Mouse (Mus musculus) intestine, embryonic 14.5 days (tissue): ENCODE results near the gene Atg7. TPM values are rescaled to one million over a fixed set of nuclear protein-coding genes. Genes with fewer than 3 reads are reported as not detected.

Source experiments
- ATAC-seq: fragments of 200-750 bp; cut with Nextera tagmentation; replicated peaks from 2 replicates; pipeline ENCODE4 v1.8.0; 2017; ENCODE audit warnings: low read depth, moderate number of reproducible peaks, moderate TSS enrichment, moderate library complexity; ENCODE audit not compliant: low FRiP score, low TSS enrichment
- DNase-seq: peaks from one replicate; pipeline ENCODE4 v3.0.0-alpha.2; 2018; ENCODE audit warnings: low spot score
- H3K27ac ChIP-seq: fragments of 300-500 bp; sonication (generic); 2 replicates; pipeline ENCODE4 v1.5.1; 2014; ENCODE audit warnings: low read depth, mild to moderate bottlenecking, control low read depth
- H3K27me3 ChIP-seq: fragments of 300-500 bp; sonication (generic); replicated peaks from 2 replicates; pipeline ENCODE4 v1.6.1; 2014; ENCODE audit warnings: low read length, control low read depth; ENCODE audit not compliant: control insufficient read depth, insufficient read depth
- H3K36me3 ChIP-seq: fragments of 300-500 bp; sonication (generic); 2 replicates; pipeline ENCODE4 v1.6.1; 2014; ENCODE audit warnings: low read length, control low read depth; ENCODE audit not compliant: control insufficient read depth, insufficient read depth
- H3K4me1 ChIP-seq: fragments of 300-500 bp; sonication (generic); replicated peaks from 2 replicates; pipeline ENCODE4 v1.6.1; 2014; ENCODE audit warnings: low read length, control low read depth, mixed read lengths; ENCODE audit not compliant: control insufficient read depth, insufficient read depth
- H3K4me2 ChIP-seq: fragments of 300-500 bp; sonication (generic); 2 replicates; pipeline ENCODE4 v1.6.1; 2014; ENCODE audit warnings: low read length
- H3K4me3 ChIP-seq: fragments of 300-500 bp; sonication (generic); 2 replicates; pipeline ENCODE4 v1.5.1; 2014; ENCODE audit warnings: low read depth, low read length, control low read depth, mixed read lengths
- H3K9ac ChIP-seq: fragments of 300-500 bp; sonication (generic); 2 replicates; pipeline ENCODE4 v1.6.1; 2014; ENCODE audit warnings: mild to moderate bottlenecking, low read length
- H3K9me3 ChIP-seq: fragments of 300-500 bp; sonication (generic); 2 replicates; pipeline ENCODE4 v1.6.1; 2016; ENCODE audit warnings: low read length, control low read depth; ENCODE audit not compliant: control insufficient read depth
- WGBS: fragments of 180-500 bp; shearing (Covaris S2); extraction: QIAGEN DNeasy Blood & Tissue Kit; methylation state at CpG from one replicate; pipeline ENCODE4 v1.1.7; 2014; 5-methylcytosine and 5-hydroxymethylcytosine counted together
- polyA plus RNA-seq: library from polyadenylated mRNA; unstranded; fragments of >200 nt; fragmentation: Nextera tagmentation; extraction: Ambion mirVana; gene quantifications from 2 replicates; pipeline ENCODE4 v1.2.1, GENCODE M21; 2014

Atg7 gene
- polyA plus RNA-seq, 1 experiment from 2014 or later, result 22.8 TPM

- Histone ChIP-seq H3K4me2 (no peak overlapping the region), H3K9me3 (peaks cover under 1% of the 10 kb centered on the region; the same call in 1 of the 2 replicates), H3K27me3 (no peaks in the 10 kb centered on the region), H3K4me1 (peaks cover 7% of the 10 kb centered on the region; the same call in 1 of the 2 replicates), H3K4me3 (no peak overlapping the region), H3K27ac (no peak overlapping the region), H3K9ac (no peak overlapping the region), H3K36me3 (no peaks in the 10 kb centered on the region)
- WGBS, result 66% methylated on average over 9 of the region's 9 CpGs
- DNase-seq, result no peak
- ATAC-seq, result no peak
Observed at GRCm38 (mm10) chr6:114833058-114833685, 190.3 kb downstream of the Atg7 start.

DNA sequence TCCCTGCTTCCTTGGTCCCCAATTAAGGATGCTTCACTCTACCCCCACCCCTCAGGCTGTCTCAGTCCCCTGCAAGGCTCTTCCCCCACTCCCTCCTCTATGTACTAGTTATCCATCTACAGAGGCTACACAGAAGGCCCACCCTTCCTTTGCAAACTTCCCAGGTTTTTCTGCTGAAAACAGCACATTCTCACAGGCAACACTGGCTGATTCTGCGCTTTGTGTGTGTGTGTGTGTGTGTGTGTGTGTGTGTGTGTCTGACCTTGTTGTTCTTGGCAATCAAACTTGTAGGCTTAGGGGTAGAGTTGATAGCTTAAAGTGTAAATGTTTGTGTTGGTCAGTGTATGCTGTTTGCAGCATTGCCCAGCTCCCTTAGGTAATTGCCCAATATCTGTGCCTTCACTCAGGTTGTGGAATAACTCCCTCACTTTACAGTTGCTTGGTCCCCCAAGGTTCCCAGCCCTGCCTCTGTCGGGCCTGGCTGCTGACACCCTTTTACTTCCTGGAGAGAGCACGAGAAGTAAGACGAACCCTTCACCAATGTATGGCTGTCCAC, 191.0 kb downstream of the Atg7 start:
- Histone ChIP-seq H3K4me3 (no peak overlapping the region), H3K27ac (no peak overlapping the region), H3K9me3 (peaks cover 4% of the 10 kb centered on the region; the same call in 1 of the 2 replicates), H3K27me3 (no peaks in the 10 kb centered on the region), H3K36me3 (no peaks in the 10 kb centered on the region), H3K4me1 (peaks cover 7% of the 10 kb centered on the region; the same call in 1 of the 2 replicates), H3K4me2 (no peak overlapping the region), H3K9ac (no peak overlapping the region)
- no peak for DNase-seq
- WGBS, result 52% methylated on average over 4 of the region's 4 CpGs
- no peak for ATAC-seq

GRCm38 (mm10) chr6:114835344-114835743, 192.4 kb downstream of the Atg7 start:
- Histone ChIP-seq H3K9ac (no peak overlapping the region), H3K9me3 (peaks cover 4% of the 10 kb centered on the region; the same call in 1 of the 2 replicates), H3K4me2 (no peak overlapping the region), H3K27me3 (no peaks in the 10 kb centered on the region), H3K27ac (no peak overlapping the region), H3K4me3 (no peak overlapping the region), H3K36me3 (no peaks in the 10 kb centered on the region), H3K4me1 (peaks cover 14% of the 10 kb centered on the region)
- ATAC-seq (no peak), DNase-seq (no peak)
- WGBS, result 85% methylated on average over 7 of the region's 7 CpGs

GRCm38 (mm10) chr6:114835752-114836151, 192.9 kb downstream of the Atg7 start:
- Histone ChIP-seq H3K27me3 (no peaks in the 10 kb centered on the region), H3K4me2 (no peak overlapping the region), H3K27ac (no peak overlapping the region), H3K9me3 (peaks cover 4% of the 10 kb centered on the region; the same call in 1 of the 2 replicates), H3K9ac (no peak overlapping the region), H3K4me1 (peaks cover 14% of the 10 kb centered on the region), H3K36me3 (no peaks in the 10 kb centered on the region), H3K4me3 (no peak overlapping the region)
- DNase-seq (no peak), ATAC-seq (no peak)
- 72% methylated on average over 1 of the region's 1 CpGs for WGBS

GRCm38 (mm10) chr6:114836433-114836832, 193.5 kb downstream of the Atg7 start:
- no peak overlapping the region for H3K27ac ChIP-seq
- H3K9ac ChIP-seq, result no peak overlapping the region
- peaks cover 4% of the 10 kb centered on the region; the same call in 1 of the 2 replicates for H3K9me3 ChIP-seq
- no peaks in the 10 kb centered on the region for H3K36me3 ChIP-seq
- H3K4me1 ChIP-seq, result peaks cover 20% of the 10 kb centered on the region
- H3K4me3 ChIP-seq, result no peak overlapping the region
- 83% methylated on average over 3 of the region's 3 CpGs for WGBS
- H3K27me3 ChIP-seq, result no peaks in the 10 kb centered on the region
- no peak for DNase-seq
- no peak for ATAC-seq
- no peak overlapping the region for H3K4me2 ChIP-seq

DNA sequence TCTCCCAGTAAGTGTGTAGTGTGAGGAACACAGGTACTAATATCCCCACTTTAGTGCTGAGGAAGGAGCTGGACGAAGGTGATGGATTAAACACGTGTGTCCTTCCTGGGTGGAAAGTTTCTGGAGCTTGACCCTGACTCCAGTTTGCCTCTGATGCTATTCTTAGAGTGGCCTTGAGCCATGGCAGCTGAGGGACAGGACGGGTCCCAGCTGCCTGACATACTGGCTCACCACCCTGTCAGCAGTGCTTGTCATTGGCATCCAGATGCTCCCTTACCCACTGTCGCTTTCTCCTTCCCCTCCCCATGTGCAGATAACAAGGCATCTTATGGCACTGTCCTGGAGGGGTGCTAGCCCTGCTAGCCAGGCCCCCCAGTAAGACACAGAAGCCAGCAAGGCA, 196.0 kb downstream of the Atg7 start:
- WGBS, result 71% methylated on average over 4 of the region's 4 CpGs
- Histone ChIP-seq H3K27me3 (no peaks in the 10 kb centered on the region), H3K4me1 (peaks cover 15% of the 10 kb centered on the region), H3K36me3 (no peaks in the 10 kb centered on the region), H3K27ac (no peak overlapping the region), H3K9ac (no peak overlapping the region), H3K4me2 (no peak overlapping the region), H3K4me3 (no peak overlapping the region), H3K9me3 (peaks cover 4% of the 10 kb centered on the region; the same call in 1 of the 2 replicates)
- no peak for DNase-seq
- ATAC-seq, result no peak

DNA sequence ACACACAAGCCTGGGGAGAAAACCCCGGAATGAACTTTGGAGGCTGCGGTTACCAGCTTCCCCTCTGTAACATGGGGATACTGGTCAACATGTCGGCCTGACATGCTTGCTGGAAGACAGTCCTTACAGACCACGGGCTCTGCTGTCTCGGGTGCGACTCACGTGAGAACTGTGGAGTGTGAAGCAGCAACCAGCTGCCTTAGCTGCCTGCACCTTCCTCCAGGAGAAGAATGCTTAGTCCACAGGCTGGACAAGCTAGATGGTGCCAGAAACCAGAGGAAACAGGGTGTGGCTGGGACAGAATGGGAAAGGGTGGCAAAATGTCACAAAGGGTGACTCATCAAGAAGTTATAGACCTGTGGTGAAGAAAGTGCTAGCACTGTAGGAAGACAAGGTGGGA, 197.1 kb downstream of the Atg7 start:
- 85% methylated on average over 7 of the region's 7 CpGs for WGBS
- Histone ChIP-seq H3K27ac (no peak overlapping the region), H3K9me3 (peaks cover 4% of the 10 kb centered on the region; the same call in 1 of the 2 replicates), H3K4me3 (no peak overlapping the region), H3K36me3 (no peaks in the 10 kb centered on the region), H3K4me2 (no peak overlapping the region), H3K4me1 (peaks cover 15% of the 10 kb centered on the region), H3K9ac (no peak overlapping the region), H3K27me3 (no peaks in the 10 kb centered on the region)
- ATAC-seq, result no peak
- DNase-seq, result no peak

- Histone ChIP-seq H3K9me3 (peaks cover 4% of the 10 kb centered on the region; the same call in 1 of the 2 replicates), H3K4me1 (peaks cover 19% of the 10 kb centered on the region), H3K36me3 (no peaks in the 10 kb centered on the region), H3K9ac (no peak overlapping the region), H3K27me3 (no peaks in the 10 kb centered on the region), H3K4me2 (no peak overlapping the region), H3K27ac (no peak overlapping the region), H3K4me3 (no peak overlapping the region)
- DNase-seq (no peak), ATAC-seq (no peak)
- 47% methylated on average over 3 of the region's 3 CpGs for WGBS
Observed at GRCm38 (mm10) chr6:114842131-114842530, 199.2 kb downstream of the Atg7 start.

DNA sequence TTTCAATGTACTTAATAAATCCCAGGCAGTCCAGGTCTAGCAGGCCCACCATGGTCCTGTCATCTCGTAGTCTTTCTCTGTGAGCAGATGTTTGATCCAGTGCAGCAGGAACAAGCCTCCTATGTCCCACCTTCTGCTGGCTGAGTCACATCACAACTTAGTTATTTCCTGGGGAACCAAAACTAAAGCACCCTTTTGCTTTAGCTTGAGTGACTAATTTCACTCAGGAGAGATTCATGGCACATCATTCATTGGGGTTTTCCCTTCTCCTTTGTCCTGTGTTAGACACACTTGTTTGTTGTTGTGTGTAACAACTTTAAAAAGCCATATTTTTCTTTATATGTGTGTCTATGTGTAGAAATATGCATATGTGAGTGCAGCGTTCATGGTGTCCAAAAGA, 200.0 kb downstream of the Atg7 start:
- WGBS, result 78% methylated on average over 2 of the region's 2 CpGs
- Histone ChIP-seq H3K4me1 (peaks cover 19% of the 10 kb centered on the region), H3K9me3 (peaks cover 4% of the 10 kb centered on the region; the same call in 1 of the 2 replicates), H3K27me3 (no peaks in the 10 kb centered on the region), H3K36me3 (no peaks in the 10 kb centered on the region), H3K9ac (no peak overlapping the region), H3K4me2 (no peak overlapping the region), H3K27ac (no peak overlapping the region), H3K4me3 (no peak overlapping the region)
- ATAC-seq, result no peak
- DNase-seq, result no peak
